Mouse (Mus musculus): ENCODE data around the gene Zfp428. TPM values are rescaled to one million over a fixed set of nuclear protein-coding genes. Genes with fewer than 3 reads are reported as not detected.

Gene Zfp428
- total and polyA plus RNA-seq, 2 experiments from 2014 or later: 24.8 to 39.3 TPM

GRCm38 (mm10) chr7:24537081-24537480 lies 30.3 kb downstream of the Zfp428 start:
- TF ChIP-seq CTCF (IDR thresholded peaks at IDR 0.05; ENCODE audit: low read depth) (no peak), EP300 (IDR thresholded peaks at IDR 0.05; ENCODE audit: low read depth) (no peak)
- no peak for DNase-seq (ENCODE audit: low spot score)
- 89% methylated on average over 4 of the region's 4 CpGs for WGBS
- H3K4me3 ChIP-seq (ENCODE audit: low read depth, low read length): no peak overlapping the region
- H3K27ac ChIP-seq (ENCODE audit: low read depth): no peak overlapping the region
- H3K4me2 ChIP-seq (ENCODE audit: low read depth, low read length): no peak overlapping the region
- H3K4me1 ChIP-seq (ENCODE audit: control insufficient read depth, insufficient read depth): peaks cover under 1% of the 10 kb centered on the region; the same call in 1 of the 2 replicates
- peaks cover 37% of the 10 kb centered on the region for H3K36me3 ChIP-seq (replicated peaks; ENCODE audit: control insufficient read depth, insufficient read depth, low read length)
- H3K27me3 ChIP-seq (ENCODE audit: control insufficient read depth, insufficient read depth, low read length): no peaks in the 10 kb centered on the region
- no peak for ATAC-seq (ENCODE audit: insufficient read depth, low read depth)
- H3K9ac ChIP-seq (replicated peaks; ENCODE audit: low read depth, low read length): no peak overlapping the region
- H3K9me3 ChIP-seq (replicated peaks; ENCODE audit: control insufficient read depth, low read length): no peaks in the 10 kb centered on the region

DNA sequence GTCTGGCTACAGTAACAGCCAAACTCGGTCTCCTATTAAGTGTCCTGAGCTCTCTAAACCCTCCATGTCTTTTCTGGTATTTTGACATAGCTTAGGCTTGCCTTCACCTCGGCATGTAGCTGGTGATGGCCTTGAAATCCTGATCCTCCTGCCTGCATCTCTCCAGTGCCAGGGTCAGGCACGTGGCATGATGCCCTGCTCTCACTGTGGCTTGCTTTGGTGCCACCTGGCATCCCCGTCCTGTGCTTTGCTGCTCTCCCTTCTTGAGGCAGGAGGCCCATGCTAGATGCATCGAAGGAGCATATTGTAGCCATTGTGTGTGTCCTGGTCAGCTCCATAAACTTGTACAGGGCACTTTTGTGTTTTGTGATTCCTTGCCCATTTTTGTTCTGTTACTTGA lies 30.8 kb downstream of the Zfp428 start:
- WGBS: 77% methylated on average over 5 of the region's 5 CpGs
- Histone ChIP-seq H3K4me2 (ENCODE audit: low read depth, low read length) (no peak overlapping the region), H3K27ac (ENCODE audit: low read depth) (no peak overlapping the region), H3K9ac (replicated peaks; ENCODE audit: low read depth, low read length) (no peak overlapping the region), H3K9me3 (replicated peaks; ENCODE audit: control insufficient read depth, low read length) (no peaks in the 10 kb centered on the region), H3K4me1 (ENCODE audit: control insufficient read depth, insufficient read depth) (no peaks in the 10 kb centered on the region), H3K4me3 (ENCODE audit: low read depth, low read length) (no peak overlapping the region), H3K27me3 (ENCODE audit: control insufficient read depth, insufficient read depth, low read length) (no peaks in the 10 kb centered on the region), H3K36me3 (replicated peaks; ENCODE audit: control insufficient read depth, insufficient read depth, low read length) (peaks cover 37% of the 10 kb centered on the region)
- ATAC-seq (ENCODE audit: insufficient read depth, low read depth) (no peak), DNase-seq (ENCODE audit: low spot score) (no peak)
- no peak for TF ChIP-seq EP300 (IDR thresholded peaks at IDR 0.05; ENCODE audit: low read depth)
- no peak for TF ChIP-seq CTCF (IDR thresholded peaks at IDR 0.05; ENCODE audit: low read depth)

GRCm38 (mm10) chr7:24538154-24538553 lies 31.3 kb downstream of the Zfp428 start:
- peaks cover 35% of the 10 kb centered on the region for H3K36me3 ChIP-seq (replicated peaks; ENCODE audit: control insufficient read depth, insufficient read depth, low read length)
- DNase-seq (ENCODE audit: low spot score): no peak
- no peaks in the 10 kb centered on the region for H3K9me3 ChIP-seq (replicated peaks; ENCODE audit: control insufficient read depth, low read length)
- H3K4me2 ChIP-seq (ENCODE audit: low read depth, low read length): no peak overlapping the region
- 26% methylated on average over 5 of the region's 5 CpGs for WGBS
- ATAC-seq (ENCODE audit: insufficient read depth, low read depth): no peak
- no peaks in the 10 kb centered on the region for H3K4me1 ChIP-seq (ENCODE audit: control insufficient read depth, insufficient read depth)
- no peak for TF ChIP-seq CTCF (IDR thresholded peaks at IDR 0.05; ENCODE audit: low read depth)
- no peak for TF ChIP-seq EP300 (IDR thresholded peaks at IDR 0.05; ENCODE audit: low read depth)
- H3K27me3 ChIP-seq (ENCODE audit: control insufficient read depth, insufficient read depth, low read length): no peaks in the 10 kb centered on the region
- no peak overlapping the region for H3K9ac ChIP-seq (replicated peaks; ENCODE audit: low read depth, low read length)
- H3K27ac ChIP-seq (ENCODE audit: low read depth): no peak overlapping the region
- H3K4me3 ChIP-seq (ENCODE audit: low read depth, low read length): no peak overlapping the region

- Histone ChIP-seq H3K27ac (ENCODE audit: low read depth) (no peak overlapping the region), H3K9me3 (replicated peaks; ENCODE audit: control insufficient read depth, low read length) (no peaks in the 10 kb centered on the region), H3K27me3 (ENCODE audit: control insufficient read depth, insufficient read depth, low read length) (no peaks in the 10 kb centered on the region), H3K4me1 (ENCODE audit: control insufficient read depth, insufficient read depth) (no peaks in the 10 kb centered on the region), H3K4me2 (ENCODE audit: low read depth, low read length) (no peak overlapping the region), H3K36me3 (replicated peaks; ENCODE audit: control insufficient read depth, insufficient read depth, low read length) (peaks cover 29% of the 10 kb centered on the region), H3K9ac (replicated peaks; ENCODE audit: low read depth, low read length) (no peak overlapping the region), H3K4me3 (ENCODE audit: low read depth, low read length) (no peak overlapping the region)
- no peak for ATAC-seq (ENCODE audit: insufficient read depth, low read depth)
- DNase-seq (ENCODE audit: low spot score): no peak
- WGBS: 72% methylated on average over 5 of the region's 5 CpGs
- TF ChIP-seq EP300 (IDR thresholded peaks at IDR 0.05; ENCODE audit: low read depth) (no peak), CTCF (IDR thresholded peaks at IDR 0.05; ENCODE audit: low read depth) (no peak)
Measured at GRCm38 (mm10) chr7:24538701-24539100, 31.9 kb downstream of the Zfp428 start.

GRCm38 (mm10) chr7:24539686-24540085 lies 32.9 kb downstream of the Zfp428 start:
- H3K36me3 ChIP-seq (replicated peaks; ENCODE audit: control insufficient read depth, insufficient read depth, low read length): peaks cover 19% of the 10 kb centered on the region
- TF ChIP-seq EP300 (IDR thresholded peaks at IDR 0.05; ENCODE audit: low read depth): no peak
- no peak for TF ChIP-seq CTCF (IDR thresholded peaks at IDR 0.05; ENCODE audit: low read depth)
- no peak overlapping the region for H3K27ac ChIP-seq (ENCODE audit: low read depth)
- no peak overlapping the region for H3K4me2 ChIP-seq (ENCODE audit: low read depth, low read length)
- no peaks in the 10 kb centered on the region for H3K4me1 ChIP-seq (ENCODE audit: control insufficient read depth, insufficient read depth)
- H3K27me3 ChIP-seq (ENCODE audit: control insufficient read depth, insufficient read depth, low read length): no peaks in the 10 kb centered on the region
- H3K9me3 ChIP-seq (replicated peaks; ENCODE audit: control insufficient read depth, low read length): no peaks in the 10 kb centered on the region
- WGBS: 87% methylated on average over 4 of the region's 4 CpGs
- no peak overlapping the region for H3K9ac ChIP-seq (replicated peaks; ENCODE audit: low read depth, low read length)
- no peak for DNase-seq (ENCODE audit: low spot score)
- no peak overlapping the region for H3K4me3 ChIP-seq (ENCODE audit: low read depth, low read length)
- no peak for ATAC-seq (ENCODE audit: insufficient read depth, low read depth)

GRCm38 (mm10) chr7:24544506-24544905 lies 37.7 kb downstream of the Zfp428 start:
- H3K9ac ChIP-seq (replicated peaks; ENCODE audit: low read depth, low read length): no peak overlapping the region
- H3K4me3 ChIP-seq (ENCODE audit: low read depth, low read length): no peak overlapping the region
- no peaks in the 10 kb centered on the region for H3K9me3 ChIP-seq (replicated peaks; ENCODE audit: control insufficient read depth, low read length)
- peaks cover 4% of the 10 kb centered on the region; the same call in 1 of the 2 replicates for H3K4me1 ChIP-seq (ENCODE audit: control insufficient read depth, insufficient read depth)
- H3K27me3 ChIP-seq (ENCODE audit: control insufficient read depth, insufficient read depth, low read length): no peaks in the 10 kb centered on the region
- peaks cover 8% of the 10 kb centered on the region for H3K36me3 ChIP-seq (replicated peaks; ENCODE audit: control insufficient read depth, insufficient read depth, low read length)
- TF ChIP-seq CTCF (IDR thresholded peaks at IDR 0.05; ENCODE audit: low read depth) (no peak), EP300 (IDR thresholded peaks at IDR 0.05; ENCODE audit: low read depth) (no peak)
- ATAC-seq (ENCODE audit: insufficient read depth, low read depth) (no peak), DNase-seq (ENCODE audit: low spot score) (no peak)
- no peak overlapping the region for H3K27ac ChIP-seq (ENCODE audit: low read depth)
- 71% methylated on average over 2 of the region's 2 CpGs for WGBS
- no peak overlapping the region for H3K4me2 ChIP-seq (ENCODE audit: low read depth, low read length)

Measured in heart, postnatal 0 days (tissue).